Mouse (Mus musculus): ENCODE measurements around the gene Erbb2.

- TF ChIP-seq CTCF (conservative IDR thresholded peaks at IDR 0.05; ENCODE audit: low read length) (no peak), POU5F1 (IDR thresholded peaks at IDR 0.05; ENCODE audit: borderline replicate concordance, low read length) (no peak)
These were observed 38.0 kb upstream of the Erbb2 start for GRCm38 (mm10) chr11:98374266-98374665.
